Mouse (Mus musculus) MEL (cell line): Measurements from ENCODE around the gene BC017158. TPM values are rescaled to one million over a fixed set of nuclear protein-coding genes. Genes with fewer than 3 reads are reported as not detected.

Experiments used
- DNase-seq: peaks from one replicate; pipeline ENCODE4 v3.0.0; 2011; ENCODE audit warnings: low read depth, low spot score
- H3K27ac ChIP-seq: 2 replicates; pipeline ENCODE4 v1.5.1; 2012; ENCODE audit warnings: low read depth, mild to moderate bottlenecking, control low read depth, low read length, moderate library complexity; ENCODE audit not compliant: control insufficient read depth
- H3K27me3 ChIP-seq, 2 experiments: fragments of 150-350 bp in 1 of 2; sonication (generic) in 1 of 2; 2 replicates each; pipeline ENCODE4 v1.6.1; 2012; ENCODE audit warnings: low read length in 2 of 2, mild to moderate bottlenecking in 2 of 2, improper control_type of control experiment in 1 of 2, moderate library complexity in 1 of 2; ENCODE audit not compliant: insufficient read depth in 2 of 2, control insufficient read depth in 1 of 2
- H3K36me3 ChIP-seq, 2 experiments: 2 replicates each; pipeline ENCODE4 v1.6.1; 2012 to 2014; ENCODE audit warnings: low read length in 2 of 2, improper control_type of control experiment in 1 of 2, inconsistent platforms in 1 of 2, mild to moderate bottlenecking in 1 of 2; ENCODE audit not compliant: insufficient read depth in 2 of 2, control insufficient read depth in 1 of 2
- H3K4me1 ChIP-seq, 2 experiments: fragments of 150-350 bp in 1 of 2; sonication (generic) in 1 of 2; 2 replicates each; pipeline ENCODE4 v1.6.1; 2012; ENCODE audit warnings: low read length in 2 of 2, improper control_type of control experiment in 1 of 2, mild to moderate bottlenecking in 1 of 2; ENCODE audit not compliant: insufficient read depth in 2 of 2, control insufficient read depth in 1 of 2
- H3K4me3 ChIP-seq, 2 experiments: fragments of 150-350 bp in 1 of 2; sonication (generic) in 1 of 2; 2 replicates each; pipeline ENCODE4 v1.5.1; 2012; ENCODE audit warnings: low read depth in 2 of 2, low read length in 2 of 2, mild to moderate bottlenecking in 2 of 2, moderate library complexity in 2 of 2, control low read depth in 1 of 2, improper control_type of control experiment in 1 of 2; ENCODE audit not compliant: control insufficient read depth in 1 of 2, insufficient read depth in 1 of 2
- H3K79me2 ChIP-seq: 2 replicates; pipeline ENCODE4 v1.6.1; 2012; ENCODE audit warnings: mild to moderate bottlenecking, low read length, moderate library complexity; ENCODE audit not compliant: control insufficient read depth, poor library complexity, insufficient read depth
- H3K9ac ChIP-seq: 2 replicates; pipeline ENCODE4 v1.6.1; 2012; ENCODE audit warnings: low read depth, mild to moderate bottlenecking, control low read depth, low read length, moderate library complexity; ENCODE audit not compliant: control insufficient read depth, poor library complexity, severe bottlenecking
- H3K9me3 ChIP-seq: fragments of 150-350 bp; sonication (generic); replicated peaks from 2 replicates; pipeline ENCODE4 v1.6.1; 2012; ENCODE audit warnings: mild to moderate bottlenecking, low read length, improper control_type of control experiment, moderate library complexity; ENCODE audit not compliant: insufficient read depth
- BHLHE40 ChIP-seq: IDR thresholded peaks from 2 replicates; pipeline ENCODE4 v1.6.1; 2012; ENCODE audit warnings: low read depth, mild to moderate bottlenecking, inconsistent platforms, low read length, improper control_type of control experiment, borderline replicate concordance
- CHD1 ChIP-seq: IDR thresholded peaks from 2 replicates; pipeline ENCODE4 v1.6.1; 2012; ENCODE audit warnings: low read depth, mild to moderate bottlenecking, inconsistent platforms, low read length, improper control_type of control experiment
- CHD2 ChIP-seq: IDR thresholded peaks from 2 replicates; pipeline ENCODE4 v1.6.1; 2011; ENCODE audit warnings: low read length, improper control_type of control experiment
- E2F4 ChIP-seq: IDR thresholded peaks from 2 replicates; pipeline ENCODE4 v1.6.1; 2011; ENCODE audit warnings: low read depth, low read length, improper control_type of control experiment, borderline replicate concordance
- ELF1 ChIP-seq: IDR thresholded peaks from 2 replicates; pipeline ENCODE4 v1.6.1; 2014; ENCODE audit warnings: low read depth, mild to moderate bottlenecking, inconsistent platforms, low read length, improper control_type of control experiment, moderate library complexity
- EP300 ChIP-seq, 2 experiments: IDR thresholded peaks; 2 replicates each; pipeline ENCODE4 v1.6.1; 2011; ENCODE audit warnings: improper control_type of control experiment in 2 of 2, low read length in 2 of 2, low read depth in 1 of 2, mild to moderate bottlenecking in 1 of 2
- GABPA ChIP-seq: IDR thresholded peaks from 2 replicates; pipeline ENCODE4 v1.6.1; 2012; ENCODE audit warnings: low read depth, mild to moderate bottlenecking, inconsistent platforms, low read length, improper control_type of control experiment, moderate library complexity
- HCFC1 ChIP-seq: IDR thresholded peaks from 2 replicates; pipeline ENCODE4 v1.6.1; 2012; ENCODE audit warnings: low read depth, mild to moderate bottlenecking, inconsistent platforms, low read length, improper control_type of control experiment, moderate library complexity
- MAX ChIP-seq: IDR thresholded peaks from 2 replicates; pipeline ENCODE4 v1.6.1; 2011; ENCODE audit warnings: low read length, improper control_type of control experiment
- MAZ ChIP-seq: IDR thresholded peaks from 2 replicates; pipeline ENCODE4 v1.6.1; 2012; ENCODE audit warnings: low read depth, mild to moderate bottlenecking, inconsistent platforms, low read length, improper control_type of control experiment
- MEF2A ChIP-seq: IDR thresholded peaks from 2 replicates; pipeline ENCODE4 v1.6.1; 2014; ENCODE audit warnings: low read depth, mild to moderate bottlenecking, inconsistent platforms, low read length, improper control_type of control experiment; ENCODE audit not compliant: poor library complexity, insufficient replicate concordance, severe bottlenecking; ENCODE audit errors: extremely low read depth
- MXI1 ChIP-seq: IDR thresholded peaks from 2 replicates; pipeline ENCODE4 v1.6.1; 2011; ENCODE audit warnings: mild to moderate bottlenecking, low read depth, low read length, improper control_type of control experiment
- MYB ChIP-seq: IDR thresholded peaks from 2 replicates; pipeline ENCODE4 v1.6.1; 2011; ENCODE audit warnings: mild to moderate bottlenecking, low read depth, low read length, improper control_type of control experiment
- MYC ChIP-seq: IDR thresholded peaks from 2 replicates; pipeline ENCODE4 v1.6.1; 2011; ENCODE audit warnings: low read depth, mild to moderate bottlenecking, low read length, improper control_type of control experiment, moderate library complexity
- NELFE ChIP-seq: IDR thresholded peaks from 2 replicates; pipeline ENCODE4 v1.6.1; 2011; ENCODE audit warnings: low read depth, low read length, improper control_type of control experiment
- POLR2A ChIP-seq, 2 experiments: IDR thresholded peaks; 2 replicates each; pipeline ENCODE4 v1.6.1; 2011 to 2012; ENCODE audit warnings: low read length in 2 of 2, mild to moderate bottlenecking in 2 of 2, control low read depth in 1 of 2, improper control_type of control experiment in 1 of 2, low read depth in 1 of 2, moderate library complexity in 1 of 2; ENCODE audit not compliant: control insufficient read depth in 1 of 2, insufficient read depth in 1 of 2, poor library complexity in 1 of 2
- POLR2AphosphoS5 ChIP-seq: IDR thresholded peaks from 2 replicates; pipeline ENCODE4 v1.6.1; 2012; ENCODE audit warnings: low read depth, borderline replicate concordance, mild to moderate bottlenecking, inconsistent platforms, low read length, moderate library complexity, mixed read lengths
- RAD21 ChIP-seq: IDR thresholded peaks from 2 replicates; pipeline ENCODE4 v1.6.1; 2011; ENCODE audit warnings: mild to moderate bottlenecking, low read depth, low read length, improper control_type of control experiment
- SIN3A ChIP-seq: IDR thresholded peaks from 2 replicates; pipeline ENCODE4 v1.6.1; 2012; ENCODE audit warnings: low read length, improper control_type of control experiment, inconsistent platforms
- TBP ChIP-seq: IDR thresholded peaks from 2 replicates; pipeline ENCODE4 v1.8.0; 2011; ENCODE audit warnings: low read depth, low read length, improper control_type of control experiment
- TCF12 ChIP-seq: IDR thresholded peaks from 2 replicates; pipeline ENCODE4 v1.6.1; 2014; ENCODE audit warnings: low read depth, mild to moderate bottlenecking, inconsistent platforms, low read length, improper control_type of control experiment, moderate library complexity
- USF1 ChIP-seq: IDR thresholded peaks from 2 replicates; pipeline ENCODE4 v1.6.1; 2014; ENCODE audit warnings: low read depth, mild to moderate bottlenecking, inconsistent platforms, low read length, improper control_type of control experiment, moderate library complexity
- ZC3H11A ChIP-seq: IDR thresholded peaks from 2 replicates; pipeline ENCODE4 v1.6.1; 2012; ENCODE audit warnings: low read depth, mild to moderate bottlenecking, inconsistent platforms, low read length, improper control_type of control experiment
- ZNF384 ChIP-seq: IDR thresholded peaks from 2 replicates; pipeline ENCODE4 v1.6.1; 2012; ENCODE audit warnings: low read depth, mild to moderate bottlenecking, inconsistent platforms, low read length, improper control_type of control experiment
- polyA plus RNA-seq, 2 experiments: library from polyadenylated mRNA; stranded (reverse) in 1 of 2; unstranded in 1 of 2; fragments of >175 nt in 1 of 2; fragments of >200 nt in 1 of 2; gene quantifications; 2 replicates each; pipeline versions ENCODE4 v1.2.1 to v1.2.4; 2012; ENCODE audit warnings: low replicate concordance in 2 of 2, low read depth in 1 of 2; ENCODE audit not compliant: insufficient read length in 2 of 2, insufficient read depth in 1 of 2, missing spikeins in 1 of 2
- total RNA-seq: library from RNA; depleted of rRNA; stranded (reverse); fragments of 300-350 nt; gene quantifications from 2 replicates; pipeline ENCODE4 v1.2.3, GENCODE M21; 2012

BC017158 gene
- total and polyA plus RNA-seq, 3 experiments = 19.8 to 41.6 TPM; not detected in 1

- Histone ChIP-seq H3K4me1 (peaks cover 0 to 6% of the 10 kb centered on the region in 2 experiments; a peak in 1 of 4 replicates), H3K79me2 (peaks cover 2% of the 10 kb centered on the region; the same call in 1 of the 2 replicates), H3K4me3 (no peak overlapping the region), H3K36me3 (peaks cover 0 to 3% of the 10 kb centered on the region in 2 experiments; a peak in 2 of 4 replicates), H3K9me3 (no peaks in the 10 kb centered on the region), H3K27me3 (no peaks in the 10 kb centered on the region), H3K9ac (no peak overlapping the region), H3K27ac (no peak overlapping the region)
- no peak for DNase-seq
- TF ChIP-seq MXI1 (no peak), SIN3A (no peak), HCFC1 (no peak), USF1 (no peak), MAX (no peak), NELFE (no peak), CHD2 (no peak), E2F4 (no peak), ZNF384 (no peak), MYB (no peak), CHD1 (no peak), RAD21 (no peak), MAZ (no peak), ZC3H11A (no peak), MEF2A (no peak), POLR2AphosphoS5 (no peak), POLR2A (IDR thresholded peaks at IDR 0.05; ENCODE audit: control insufficient read depth in 1 of 2, insufficient read depth in 1 of 2, low read depth in 1 of 2, low read length in 2 of 2, poor library complexity in 1 of 2) (no peak), TCF12 (no peak), ELF1 (no peak)
Observed at GRCm38 (mm10) chr7:128243921-128244320, 54.0 kb downstream of the BC017158 start.

- Histone ChIP-seq H3K36me3 (peaks cover 0 to 7% of the 10 kb centered on the region in 2 experiments; a peak in 2 of 4 replicates), H3K27ac (no peak overlapping the region), H3K9me3 (no peaks in the 10 kb centered on the region), H3K79me2 (peaks cover 6% of the 10 kb centered on the region)
- TF ChIP-seq TBP (no peak), MYB (no peak), RAD21 (no peak), BHLHE40 (no peak), E2F4 (no peak), GABPA (no peak), MYC (no peak), POLR2A (IDR thresholded peaks at IDR 0.05; ENCODE audit: control insufficient read depth in 1 of 2, insufficient read depth in 1 of 2, low read depth in 1 of 2, low read length in 2 of 2, poor library complexity in 1 of 2) (no peak), CHD1 (no peak), MAZ (no peak), EP300 (IDR thresholded peaks at IDR 0.05; ENCODE audit: low read depth in 1 of 2, low read length in 2 of 2) (no peak)
- TF ChIP-seq, all 39 proteins: peak for 0
- no peak overlapping the region for H3K9ac ChIP-seq
- no peak overlapping the region for H3K4me3 ChIP-seq
- DNase-seq = no peak
- no peaks in the 10 kb centered on the region for H3K27me3 ChIP-seq
- peaks cover 0 to 6% of the 10 kb centered on the region in 2 experiments; a peak in 2 of 4 replicates for H3K4me1 ChIP-seq
Observed at GRCm38 (mm10) chr7:128242331-128242730, 55.6 kb downstream of the BC017158 start.
